Mouse (Mus musculus) embryo, embryonic 11.5 days (tissue): ENCODE data around the gene Casp3.
"Not testable (repeated sequence)": the region's sequence is repeated elsewhere in the genome, so short reads cannot be mapped to it uniquely, and the experiment has no call there.

ENCODE experiments used
- DNase-seq: peaks from one replicate; pipeline ENCODE4 v3.0.0-alpha.2; 2012; ENCODE audit warnings: low read depth, low spot score

The Casp3 gene

GRCm38 (mm10) chr8:46616879-46617689 is at the start of gene Casp3, which contains the start of gene Primpol:
Gene Casp3 (plus strand): TSS chr8:46617291.
Gene Primpol (minus strand): TSS chr8:46617212.
- peak; percentile 94 for DNase-seq

GRCm38 (mm10) chr8:46567946-46568345 is 49.1 kb upstream of the Casp3 start:
- DNase-seq, result no peak

- no peak for DNase-seq
These were observed 48.1 kb upstream of the Casp3 start for GRCm38 (mm10) chr8:46568942-46569341.

- no peak for DNase-seq
These were observed 47.2 kb upstream of the Casp3 start for GRCm38 (mm10) chr8:46569659-46570441.

GRCm38 (mm10) chr8:46570673-46571072 is 46.4 kb upstream of the Casp3 start:
- DNase-seq, result no peak

GRCm38 (mm10) chr8:46573446-46573845 is 43.6 kb upstream of the Casp3 start:
- no peak for DNase-seq

GRCm38 (mm10) chr8:46573964-46574363 is 43.1 kb upstream of the Casp3 start:
- DNase-seq, result no peak

- DNase-seq, result no peak
These were observed 38.3 kb upstream of the Casp3 start for GRCm38 (mm10) chr8:46578794-46579193.

GRCm38 (mm10) chr8:46584328-46584727 is 32.8 kb upstream of the Casp3 start:
- DNase-seq, result not testable (repeated sequence)

GRCm38 (mm10) chr8:46585576-46585975 is 31.5 kb upstream of the Casp3 start:
- no peak for DNase-seq

GRCm38 (mm10) chr8:46587911-46588310 is 29.2 kb upstream of the Casp3 start:
- DNase-seq, result no peak

- no peak for DNase-seq
These were observed 28.4 kb upstream of the Casp3 start for GRCm38 (mm10) chr8:46588663-46589062.

GRCm38 (mm10) chr8:46593067-46593466 is 24.0 kb upstream of the Casp3 start:
- DNase-seq, result no peak

- DNase-seq, result no peak
These were observed 23.3 kb upstream of the Casp3 start for GRCm38 (mm10) chr8:46593772-46594171.

- no peak for DNase-seq
These were observed 21.5 kb upstream of the Casp3 start for GRCm38 (mm10) chr8:46595593-46595992.

- no peak for DNase-seq
These were observed 20.6 kb upstream of the Casp3 start for GRCm38 (mm10) chr8:46596530-46596929.

- DNase-seq, result no peak
These were observed 19.7 kb upstream of the Casp3 start for GRCm38 (mm10) chr8:46597411-46597810.

- no peak for DNase-seq
These were observed 19.0 kb upstream of the Casp3 start for GRCm38 (mm10) chr8:46598114-46598513.

- no peak for DNase-seq
These were observed 18.3 kb upstream of the Casp3 start for GRCm38 (mm10) chr8:46598753-46599152.

GRCm38 (mm10) chr8:46599314-46599904 is 17.7 kb upstream of the Casp3 start:
- DNase-seq, result no peak

- DNase-seq, result no peak
These were observed 16.0 kb upstream of the Casp3 start for GRCm38 (mm10) chr8:46600959-46601707.

GRCm38 (mm10) chr8:46603587-46603986 is 13.5 kb upstream of the Casp3 start:
- no peak for DNase-seq
